Mouse (Mus musculus): ENCODE results near the gene Taf11. TPM values are rescaled to one million over a fixed set of nuclear protein-coding genes. Genes with fewer than 3 reads are reported as not detected.

Taf11 gene
- polyA plus RNA-seq, 1 experiment = 40.6 TPM

- TF ChIP-seq CTCF (IDR thresholded peaks at IDR 0.05; ENCODE audit: low read depth, low read length) = no peak
- TF ChIP-seq EP300 (IDR thresholded peaks at IDR 0.05; ENCODE audit: insufficient read depth, low read depth, low read length) = no peak
- TF ChIP-seq POLR2A (IDR thresholded peaks at IDR 0.05; ENCODE audit: insufficient read depth, low read length) = no peak
Measured at GRCm38 (mm10) chr17:27939028-27939427, 29.4 kb upstream of the Taf11 start.

GRCm38 (mm10) chr17:27938121-27938754, 28.6 kb upstream of the Taf11 start:
- no peaks in the 10 kb centered on the region for H3K27me3 ChIP-seq (ENCODE audit: control insufficient read depth, insufficient read depth, low read length, poor library complexity, severe bottlenecking)
- H3K9me3 ChIP-seq (replicated peaks; ENCODE audit: control insufficient read depth, insufficient read depth, low read length, poor library complexity, severe bottlenecking) = no peaks in the 10 kb centered on the region
- no peak overlapping the region for H3K9ac ChIP-seq (ENCODE audit: low read depth, poor library complexity, severe bottlenecking)
- no peaks in the 10 kb centered on the region for H3K36me3 ChIP-seq (ENCODE audit: control insufficient read depth, insufficient read depth, low read length, poor library complexity, severe bottlenecking)
- TF ChIP-seq EP300 (IDR thresholded peaks at IDR 0.05; ENCODE audit: insufficient read depth, low read depth, low read length) (no peak), CTCF (IDR thresholded peaks at IDR 0.05; ENCODE audit: low read depth, low read length) (no peak), POLR2A (IDR thresholded peaks at IDR 0.05; ENCODE audit: insufficient read depth, low read length) (no peak)
- H3K4me3 ChIP-seq (ENCODE audit: low read depth, low read length) = no peak overlapping the region
- H3K27ac ChIP-seq (ENCODE audit: insufficient read depth, low read length) = no peak overlapping the region
- H3K4me1 ChIP-seq (ENCODE audit: control insufficient read depth, insufficient read depth, low read length) = peaks cover 8% of the 10 kb centered on the region

More at GRCm38 (mm10) chr17:27939028-27939427, 29.4 kb upstream of the Taf11 start:
- Histone ChIP-seq H3K27ac (ENCODE audit: insufficient read depth, low read length) (0 out of 2 replicates have a peak overlapping the region, but pooled peaks have one; percentile 15), H3K27me3 (ENCODE audit: control insufficient read depth, insufficient read depth, low read length, poor library complexity, severe bottlenecking) (no peaks in the 10 kb centered on the region), H3K9ac (ENCODE audit: low read depth, poor library complexity, severe bottlenecking) (no peak overlapping the region), H3K9me3 (replicated peaks; ENCODE audit: control insufficient read depth, insufficient read depth, low read length, poor library complexity, severe bottlenecking) (no peaks in the 10 kb centered on the region), H3K4me1 (ENCODE audit: control insufficient read depth, insufficient read depth, low read length) (peaks cover 8% of the 10 kb centered on the region), H3K4me3 (ENCODE audit: low read depth, low read length) (no peak overlapping the region), H3K36me3 (ENCODE audit: control insufficient read depth, insufficient read depth, low read length, poor library complexity, severe bottlenecking) (no peaks in the 10 kb centered on the region)

GRCm38 (mm10) chr17:27937054-27937615, 27.5 kb upstream of the Taf11 start:
- no peaks in the 10 kb centered on the region for H3K27me3 ChIP-seq (ENCODE audit: control insufficient read depth, insufficient read depth, low read length, poor library complexity, severe bottlenecking)
- TF ChIP-seq POLR2A (IDR thresholded peaks at IDR 0.05; ENCODE audit: insufficient read depth, low read length) = no peak
- TF ChIP-seq CTCF (IDR thresholded peaks at IDR 0.05; ENCODE audit: low read depth, low read length) = no peak
- TF ChIP-seq EP300 (IDR thresholded peaks at IDR 0.05; ENCODE audit: insufficient read depth, low read depth, low read length) = no peak
- H3K9me3 ChIP-seq (replicated peaks; ENCODE audit: control insufficient read depth, insufficient read depth, low read length, poor library complexity, severe bottlenecking) = no peaks in the 10 kb centered on the region
- no peak overlapping the region for H3K27ac ChIP-seq (ENCODE audit: insufficient read depth, low read length)
- H3K9ac ChIP-seq (ENCODE audit: low read depth, poor library complexity, severe bottlenecking) = no peak overlapping the region
- no peaks in the 10 kb centered on the region for H3K36me3 ChIP-seq (ENCODE audit: control insufficient read depth, insufficient read depth, low read length, poor library complexity, severe bottlenecking)
- H3K4me3 ChIP-seq (ENCODE audit: low read depth, low read length) = no peak overlapping the region
- peaks cover 8% of the 10 kb centered on the region for H3K4me1 ChIP-seq (ENCODE audit: control insufficient read depth, insufficient read depth, low read length)

- no peak overlapping the region for H3K4me3 ChIP-seq (ENCODE audit: low read depth, low read length)
- H3K9me3 ChIP-seq (replicated peaks; ENCODE audit: control insufficient read depth, insufficient read depth, low read length, poor library complexity, severe bottlenecking) = no peaks in the 10 kb centered on the region
- TF ChIP-seq EP300 (IDR thresholded peaks at IDR 0.05; ENCODE audit: insufficient read depth, low read depth, low read length) = no peak
- no peak for TF ChIP-seq POLR2A (IDR thresholded peaks at IDR 0.05; ENCODE audit: insufficient read depth, low read length)
- TF ChIP-seq CTCF (IDR thresholded peaks at IDR 0.05; ENCODE audit: low read depth, low read length) = no peak
- H3K27me3 ChIP-seq (ENCODE audit: control insufficient read depth, insufficient read depth, low read length, poor library complexity, severe bottlenecking) = no peaks in the 10 kb centered on the region
- H3K36me3 ChIP-seq (ENCODE audit: control insufficient read depth, insufficient read depth, low read length, poor library complexity, severe bottlenecking) = no peaks in the 10 kb centered on the region
- H3K4me1 ChIP-seq (ENCODE audit: control insufficient read depth, insufficient read depth, low read length) = no peaks in the 10 kb centered on the region
- no peak overlapping the region for H3K27ac ChIP-seq (ENCODE audit: insufficient read depth, low read length)
- H3K9ac ChIP-seq (ENCODE audit: low read depth, poor library complexity, severe bottlenecking) = no peak overlapping the region
Measured at GRCm38 (mm10) chr17:27935091-27935490, 25.4 kb upstream of the Taf11 start.

GRCm38 (mm10) chr17:27934136-27934910, 24.7 kb upstream of the Taf11 start:
- Histone ChIP-seq H3K4me3 (ENCODE audit: low read depth, low read length) (no peak overlapping the region), H3K27me3 (ENCODE audit: control insufficient read depth, insufficient read depth, low read length, poor library complexity, severe bottlenecking) (no peaks in the 10 kb centered on the region), H3K27ac (ENCODE audit: insufficient read depth, low read length) (no peak overlapping the region), H3K9ac (ENCODE audit: low read depth, poor library complexity, severe bottlenecking) (no peak overlapping the region), H3K4me1 (ENCODE audit: control insufficient read depth, insufficient read depth, low read length) (no peaks in the 10 kb centered on the region), H3K9me3 (replicated peaks; ENCODE audit: control insufficient read depth, insufficient read depth, low read length, poor library complexity, severe bottlenecking) (no peaks in the 10 kb centered on the region), H3K36me3 (ENCODE audit: control insufficient read depth, insufficient read depth, low read length, poor library complexity, severe bottlenecking) (no peaks in the 10 kb centered on the region)
- TF ChIP-seq EP300 (IDR thresholded peaks at IDR 0.05; ENCODE audit: insufficient read depth, low read depth, low read length) (no peak), CTCF (IDR thresholded peaks at IDR 0.05; ENCODE audit: low read depth, low read length) (no peak), POLR2A (IDR thresholded peaks at IDR 0.05; ENCODE audit: insufficient read depth, low read length) (no peak)

Data from ES-Bruce4 (cell line).